Mouse (Mus musculus): Measurements from ENCODE around the gene 4930518I15Rik.
"Not testable (repeated sequence)": the region's sequence is repeated elsewhere in the genome, so short reads cannot be mapped to it uniquely, and the experiment has no call there.

Gene 4930518I15Rik

DNA sequence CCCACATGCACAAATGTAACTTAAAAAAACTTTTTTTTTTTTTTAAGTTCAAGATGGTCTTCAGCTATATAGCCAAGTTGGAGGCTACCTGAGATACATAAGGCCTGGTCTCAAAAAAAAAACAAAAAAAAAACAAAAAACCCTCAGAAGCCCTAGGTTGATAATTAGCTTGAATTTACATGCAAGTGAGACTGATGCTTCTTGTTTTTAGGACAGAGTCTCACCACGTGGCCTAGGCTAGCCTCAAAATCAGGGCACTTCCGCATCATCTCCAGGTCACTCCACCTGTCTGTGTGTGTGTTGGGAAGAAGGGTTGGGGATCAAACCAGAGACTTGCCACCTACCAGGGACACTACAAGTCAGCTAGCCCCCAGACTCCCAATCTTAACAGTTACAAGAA, at the start of gene 4930518I15Rik:
4930518I15Rik (minus strand) TSS at position 112 of the 400 bp plus-strand sequence.
- DNase-seq = no peak

DNA sequence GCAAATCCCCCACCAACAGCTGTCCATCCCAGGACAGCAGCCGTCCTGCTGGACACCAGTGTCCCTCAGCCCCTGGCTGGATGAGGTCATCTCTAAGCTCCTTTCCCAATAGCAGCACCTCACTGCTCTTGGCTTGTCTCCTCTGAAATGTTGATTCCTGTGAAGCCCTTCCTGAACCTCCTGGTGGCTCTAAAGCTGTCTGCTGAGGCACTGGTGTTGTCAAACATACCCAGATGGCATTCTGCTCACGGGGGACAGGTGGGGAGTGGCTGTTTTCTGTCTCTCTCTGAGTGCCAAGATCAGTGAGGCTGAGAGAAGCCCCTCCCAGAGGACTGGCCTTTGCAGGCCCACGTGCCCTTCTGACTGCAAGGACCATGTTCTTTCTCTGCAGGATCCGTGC, 48.2 kb upstream of the 4930518I15Rik start:
- DNase-seq = not testable (repeated sequence)

- no peak for DNase-seq
Observed at GRCm38 (mm10) chr2:156904976-156905717, 47.4 kb upstream of the 4930518I15Rik start.

DNA sequence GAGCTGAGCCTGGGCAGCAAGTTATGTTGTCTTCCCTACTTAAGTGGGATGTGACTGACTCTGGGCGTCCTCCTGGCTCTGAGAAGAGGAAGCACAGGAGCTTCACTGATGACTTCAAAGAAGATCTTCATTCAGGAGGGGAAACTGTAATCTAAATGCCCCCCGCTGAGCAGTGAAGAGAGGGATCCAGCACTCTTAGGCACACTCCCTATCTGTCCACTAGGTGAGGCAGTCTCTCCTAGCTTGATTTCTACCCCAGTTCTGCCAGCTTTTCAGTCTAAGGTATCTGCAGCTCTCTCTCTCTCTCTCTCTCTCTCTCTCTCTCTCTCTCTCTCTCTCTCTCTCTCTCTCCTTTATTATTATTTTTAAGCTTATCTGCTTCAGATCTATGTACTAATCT, 45.6 kb upstream of the 4930518I15Rik start:
- DNase-seq = no peak

GRCm38 (mm10) chr2:156902411-156902810, 44.7 kb upstream of the 4930518I15Rik start:
- not testable (repeated sequence) for DNase-seq

- no peak for DNase-seq
Observed at GRCm38 (mm10) chr2:156901883-156902282, 44.1 kb upstream of the 4930518I15Rik start.

DNA sequence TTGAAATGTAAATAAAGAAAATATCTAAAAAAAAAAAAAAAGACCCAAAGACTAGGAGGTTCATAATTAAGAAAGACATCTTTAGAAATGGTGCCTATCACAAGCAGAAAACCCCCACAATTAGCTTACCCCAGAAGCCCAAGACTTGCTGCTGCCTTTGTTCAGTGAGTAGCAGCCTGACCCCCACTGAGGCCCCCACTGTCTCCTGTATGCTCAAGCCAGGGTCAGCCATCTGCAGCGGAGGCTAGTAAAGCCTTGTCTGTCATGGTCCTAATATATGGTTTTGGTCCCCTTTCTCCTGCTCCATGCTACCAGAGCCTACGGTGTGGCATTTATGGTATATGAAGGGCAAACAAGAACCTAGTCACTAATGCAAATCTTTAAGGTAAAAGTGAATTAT, 43.6 kb upstream of the 4930518I15Rik start:
- DNase-seq = no peak

DNA sequence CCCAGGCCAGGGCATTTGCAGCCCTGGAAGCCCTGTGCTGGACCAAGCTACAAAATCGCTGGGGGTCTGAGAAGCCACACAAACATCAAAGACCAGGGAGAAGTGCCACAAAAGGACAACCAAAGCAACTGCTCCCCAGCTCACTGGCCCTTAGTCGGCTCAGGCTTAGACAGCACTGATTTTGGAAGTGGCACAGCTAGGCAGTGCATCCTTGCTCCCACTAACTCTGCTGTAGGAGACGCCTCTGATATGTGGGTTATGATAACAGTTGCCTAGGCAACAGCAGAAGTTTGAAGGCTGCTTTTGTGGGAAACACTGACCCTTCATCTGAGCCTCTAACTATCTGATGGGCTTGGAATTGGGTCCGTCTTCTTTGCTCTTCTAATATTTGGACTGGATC, 41.4 kb upstream of the 4930518I15Rik start:
- no peak for DNase-seq

GRCm38 (mm10) chr2:156898374-156898773, 40.6 kb upstream of the 4930518I15Rik start:
- no peak for DNase-seq

DNA sequence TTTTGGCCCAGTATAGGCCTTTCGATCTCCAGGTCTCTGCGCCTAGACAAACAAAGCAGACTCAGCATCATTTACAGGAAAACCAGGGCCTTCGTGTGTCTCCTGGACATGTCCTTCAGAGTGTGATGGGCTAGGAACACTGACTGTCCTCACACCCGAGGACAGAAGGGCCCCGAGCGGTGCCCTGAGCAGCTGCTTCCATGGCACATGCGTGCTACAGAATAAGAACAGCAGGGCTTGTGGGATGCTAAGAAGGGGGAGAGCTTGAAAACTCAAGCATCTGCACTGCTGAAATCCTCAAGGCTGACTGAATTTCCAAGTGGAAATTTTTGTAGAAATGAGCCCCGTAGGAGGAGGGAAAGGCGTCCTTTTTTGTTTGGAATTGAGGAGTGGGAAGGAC, 39.3 kb upstream of the 4930518I15Rik start:
- no peak for DNase-seq

- no peak for DNase-seq
Observed at GRCm38 (mm10) chr2:156896384-156896914, 38.7 kb upstream of the 4930518I15Rik start.

DNA sequence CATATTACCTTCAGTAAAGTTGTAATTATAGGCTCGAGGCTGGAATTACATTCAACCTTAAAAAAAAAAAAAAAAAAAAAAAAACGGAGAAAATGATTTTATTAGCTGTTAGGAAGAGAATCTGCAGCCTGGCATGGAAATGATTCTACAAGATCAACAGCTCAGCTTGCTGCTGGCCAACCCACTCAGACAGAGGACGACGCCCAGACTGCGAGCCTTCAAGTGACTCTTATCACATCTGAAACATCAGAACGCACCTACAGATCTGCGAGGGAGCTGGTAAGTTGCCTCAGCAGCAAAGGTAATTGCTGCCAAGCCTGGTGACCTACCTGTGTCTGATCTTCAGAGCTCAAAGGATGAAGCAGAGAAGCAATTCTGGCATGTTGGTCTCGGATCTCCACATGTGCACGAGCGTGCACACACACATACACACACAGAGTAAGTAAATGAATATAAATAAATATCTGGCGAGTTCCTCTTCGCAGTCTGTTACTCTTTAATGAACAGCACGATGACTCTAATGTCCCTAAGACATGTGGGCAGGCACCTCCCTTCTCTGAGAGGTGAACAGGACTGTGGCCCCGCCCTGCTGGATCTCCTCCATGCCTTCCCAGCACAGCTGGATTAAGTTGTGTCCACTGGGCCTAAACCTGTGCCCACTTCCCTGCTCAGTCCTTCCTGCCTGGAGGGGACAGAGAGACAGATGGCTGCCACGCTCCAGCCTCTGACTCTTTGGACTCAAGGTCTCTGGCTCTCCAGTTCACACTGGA, 36.9 kb upstream of the 4930518I15Rik start:
- DNase-seq = no peak

GRCm38 (mm10) chr2:156892821-156893220, 35.1 kb upstream of the 4930518I15Rik start:
- DNase-seq = no peak

- no peak for DNase-seq
Observed at GRCm38 (mm10) chr2:156892240-156892639, 34.5 kb upstream of the 4930518I15Rik start.

DNA sequence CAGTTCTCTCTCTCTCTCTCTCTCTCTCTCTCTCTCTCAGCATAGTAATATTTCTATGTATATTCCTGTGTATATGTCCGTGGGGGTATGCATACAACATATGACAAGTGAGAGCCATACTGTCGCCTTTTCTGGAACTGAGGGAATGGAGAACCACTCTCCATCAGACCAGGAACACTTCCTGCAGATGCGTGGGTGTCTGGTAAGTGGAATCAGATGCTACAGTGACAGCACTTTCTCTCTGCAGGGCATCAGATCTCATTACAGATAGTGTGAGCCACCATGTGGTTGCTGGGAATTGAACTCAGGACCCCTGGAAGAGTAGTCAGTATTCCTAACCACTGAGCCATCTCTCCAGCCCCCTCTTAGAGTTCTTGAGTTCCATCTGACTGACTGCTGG, 30.7 kb upstream of the 4930518I15Rik start:
- no peak for DNase-seq

DNA sequence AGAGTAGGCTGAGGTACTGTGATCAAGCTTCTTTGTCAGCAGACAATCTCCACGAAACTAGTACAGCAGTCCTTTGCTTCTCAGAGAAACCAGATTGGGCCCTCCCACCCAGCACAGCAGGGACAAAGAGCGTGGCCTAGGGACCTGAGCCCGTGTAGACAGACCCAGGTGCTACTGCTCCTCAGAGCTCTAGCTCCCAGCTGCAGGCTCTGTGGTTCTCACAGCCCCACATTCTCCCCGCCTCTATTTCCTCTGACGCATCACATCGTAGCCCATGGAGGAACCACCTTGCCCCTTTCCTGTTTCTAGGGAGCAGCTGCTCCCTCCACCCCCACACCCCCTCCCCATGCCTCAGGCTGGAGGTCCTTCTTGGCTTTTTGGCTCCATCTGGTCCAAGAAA, 29.3 kb upstream of the 4930518I15Rik start, which contains the start of gene Sla2:
Sla2 (minus strand) TSS at position 176 of the 400 bp plus-strand sequence.
- DNase-seq = peak; percentile 41 to 45

DNA sequence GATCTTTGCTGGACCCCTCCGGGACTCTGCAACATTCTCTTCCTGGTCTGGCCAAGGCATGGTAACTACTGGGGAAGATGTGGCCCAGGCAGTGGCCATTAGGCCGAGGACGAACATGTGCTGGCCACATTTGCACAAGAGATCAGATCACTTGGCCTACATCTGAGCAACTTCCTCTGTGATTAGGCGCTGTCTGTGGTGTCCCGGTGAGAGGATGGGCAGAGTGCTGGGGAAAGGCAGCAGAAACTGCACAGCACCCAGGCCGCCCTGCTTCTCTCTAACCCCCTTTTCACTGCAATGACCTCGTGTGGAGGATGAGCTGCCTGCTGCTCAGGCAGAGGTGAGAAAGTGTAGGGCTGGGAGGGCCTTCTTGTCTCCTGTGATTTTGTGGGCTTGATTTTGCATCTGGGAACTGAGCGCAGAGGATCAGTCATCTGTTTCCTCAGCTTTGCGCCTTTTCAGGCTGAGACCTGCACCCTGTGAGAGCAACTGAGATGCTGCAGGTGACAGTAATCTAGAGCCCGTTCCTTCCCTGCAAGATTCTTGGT, 28.4 kb upstream of the 4930518I15Rik start:
- DNase-seq = no peak

GRCm38 (mm10) chr2:156885666-156886065, 27.9 kb upstream of the 4930518I15Rik start:
- not testable (repeated sequence) for DNase-seq

- DNase-seq = no peak
Observed at GRCm38 (mm10) chr2:156884396-156885211, 26.9 kb upstream of the 4930518I15Rik start.

DNA sequence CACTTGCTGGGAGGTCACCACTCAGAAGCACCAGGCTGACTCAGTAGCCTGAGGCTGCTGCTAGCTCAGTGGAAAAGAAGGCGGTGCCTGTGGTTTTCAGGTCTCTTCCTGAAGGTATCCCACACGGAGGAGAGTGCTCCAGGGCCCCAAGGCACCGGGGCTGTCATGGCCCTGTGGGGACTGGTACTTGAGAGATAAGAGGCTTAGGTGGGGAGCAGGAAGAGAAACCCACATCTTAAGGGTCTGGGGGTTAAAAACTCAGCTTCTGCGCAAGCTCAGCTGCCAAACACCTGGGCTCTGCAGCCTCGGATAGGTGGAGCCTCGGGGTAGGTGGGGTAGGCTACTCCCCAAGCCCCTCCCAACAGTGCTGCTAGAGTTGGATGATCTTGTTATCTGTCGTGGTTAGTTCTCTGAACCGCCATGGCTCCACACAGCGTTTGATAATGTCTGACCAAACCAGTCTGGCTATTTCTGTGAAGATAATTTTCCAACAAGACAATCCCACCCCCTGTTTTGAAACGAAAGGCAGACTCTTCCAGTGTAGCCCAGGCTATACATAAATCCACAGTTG, 24.8 kb upstream of the 4930518I15Rik start:
- DNase-seq = no peak

GRCm38 (mm10) chr2:156879541-156879940, 21.8 kb upstream of the 4930518I15Rik start:
- no peak for DNase-seq

GRCm38 (mm10) chr2:156877726-156878125, 20.0 kb upstream of the 4930518I15Rik start:
- peak; percentile 35 to 54 for DNase-seq

Measured in spleen, adult 18-20 months (tissue).